Mouse (Mus musculus) thymus, adult 2 months (tissue): ENCODE measurements around the gene Slc25a4. TPM values are rescaled to one million over a fixed set of nuclear protein-coding genes. Genes with fewer than 3 reads are reported as not detected.

Experiments used
- DNase-seq: peaks from one replicate; pipeline ENCODE4 v3.0.0; 2021
- H3K27ac ChIP-seq: fragments of 200-500 bp; 2 replicates; pipeline ENCODE4 v1.5.1; 2012; ENCODE audit warnings: low read length, control low read depth; ENCODE audit not compliant: control insufficient read depth, insufficient read depth
- H3K27me3 ChIP-seq: fragments of 200-500 bp; 2 replicates; pipeline ENCODE4 v1.6.1; 2012; ENCODE audit warnings: mild to moderate bottlenecking, low read length, moderate library complexity, mixed read lengths; ENCODE audit not compliant: control insufficient read depth, insufficient read depth
- H3K36me3 ChIP-seq: fragments of 200-500 bp; 2 replicates; pipeline ENCODE4 v1.6.1; 2012; ENCODE audit warnings: mild to moderate bottlenecking, low read length, moderate library complexity; ENCODE audit not compliant: control insufficient read depth, insufficient read depth
- H3K4me1 ChIP-seq: fragments of 200-500 bp; replicated peaks from 2 replicates; pipeline ENCODE4 v1.6.1; 2012; ENCODE audit warnings: low read length; ENCODE audit not compliant: control insufficient read depth, insufficient read depth
- H3K4me3 ChIP-seq: fragments of 200-500 bp; 2 replicates; pipeline ENCODE4 v1.5.1; 2012; ENCODE audit warnings: mild to moderate bottlenecking, low read length, control low read depth, moderate library complexity; ENCODE audit not compliant: control insufficient read depth, insufficient read depth
- CTCF ChIP-seq: fragments of 200-500 bp; IDR thresholded peaks from 2 replicates; pipeline ENCODE4 v1.5.1; 2012; ENCODE audit warnings: mild to moderate bottlenecking, control low read depth, low read length, moderate library complexity, borderline replicate concordance; ENCODE audit not compliant: control insufficient read depth, poor library complexity, insufficient read depth; ENCODE audit errors: extremely low read depth
- POLR2A ChIP-seq: fragments of 200-500 bp; IDR thresholded peaks from 2 replicates; pipeline ENCODE4 v1.6.1; 2012; ENCODE audit warnings: mild to moderate bottlenecking, low read length, control low read depth, moderate library complexity; ENCODE audit not compliant: control insufficient read depth, poor library complexity, insufficient read depth; ENCODE audit errors: extremely low read depth
- WGBS: fragments of 180-500 bp; shearing (Covaris S2); methylation state at CpG from one replicate; pipeline ENCODE4 v1.1.7; 2018; 5-methylcytosine and 5-hydroxymethylcytosine counted together
- polyA plus RNA-seq: library from polyadenylated mRNA; depleted of rRNA; stranded (reverse); fragments of >200 nt; gene quantifications from 2 replicates; pipeline ENCODE4 v1.2.3, GENCODE M21; 2012

Slc25a4 gene
- polyA plus RNA-seq, 1 experiment: 569 TPM

DNA sequence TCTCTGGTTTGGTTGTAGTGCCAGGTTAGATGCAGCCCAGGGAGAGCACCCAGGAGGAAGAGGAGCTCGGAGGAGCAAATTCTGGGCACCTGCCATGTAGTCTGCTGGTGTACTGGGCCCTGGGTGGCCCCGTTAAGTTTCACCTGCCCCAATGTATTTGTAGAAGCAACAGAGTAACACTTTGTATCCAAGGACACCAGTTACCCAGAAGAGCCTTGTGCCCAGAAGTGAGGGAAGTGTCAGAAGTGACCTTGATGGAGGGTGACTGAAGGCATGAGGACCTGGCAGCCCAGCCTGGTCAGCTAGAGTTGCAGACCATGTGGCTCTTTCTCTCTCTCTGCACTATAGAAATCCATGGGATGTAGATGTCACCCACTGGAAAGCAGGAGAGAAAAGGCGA is 9.5 kb upstream of the Slc25a4 start:
- WGBS: 92% methylated on average over 3 of the region's 3 CpGs
- no peak for DNase-seq
- no peaks in the 10 kb centered on the region for H3K27me3 ChIP-seq

DNA sequence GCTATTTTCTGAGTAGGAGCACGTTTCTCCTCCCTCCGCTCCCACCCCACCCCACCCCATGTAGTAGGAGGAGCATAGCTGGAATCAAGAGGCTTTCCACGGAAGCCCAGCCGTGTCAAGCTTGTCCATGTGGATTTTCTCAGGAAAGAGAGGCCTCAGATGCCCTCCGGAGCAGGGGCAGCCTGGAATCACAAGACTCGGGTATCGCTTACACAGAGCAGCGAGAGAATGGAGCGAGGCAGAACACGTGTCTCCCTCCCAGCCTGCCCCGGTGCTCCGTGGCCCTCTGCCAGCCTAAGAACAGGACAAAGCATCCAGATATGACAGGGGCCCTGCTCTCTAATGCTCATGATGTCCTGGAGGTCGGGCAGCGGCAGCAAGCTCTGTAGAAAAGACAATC is 5.8 kb upstream of the Slc25a4 start:
- peaks cover under 1% of the 10 kb centered on the region; the same call in 1 of the 2 replicates for H3K4me1 ChIP-seq
- no peak for DNase-seq
- no peaks in the 10 kb centered on the region for H3K36me3 ChIP-seq
- H3K27ac ChIP-seq: no peak overlapping the region
- no peak overlapping the region for H3K4me3 ChIP-seq
- TF ChIP-seq CTCF (no peak), POLR2A (no peak)
- H3K27me3 ChIP-seq: no peaks in the 10 kb centered on the region
- WGBS: 6% methylated on average over 14 of the region's 14 CpGs

More for the DNA sequence above, 9.5 kb upstream of the Slc25a4 start:
- no peaks in the 10 kb centered on the region for H3K36me3 ChIP-seq
- H3K27ac ChIP-seq: no peak overlapping the region
- no peak overlapping the region for H3K4me3 ChIP-seq
- no peak for TF ChIP-seq POLR2A
- TF ChIP-seq CTCF: no peak
- H3K4me1 ChIP-seq: no peaks in the 10 kb centered on the region

DNA sequence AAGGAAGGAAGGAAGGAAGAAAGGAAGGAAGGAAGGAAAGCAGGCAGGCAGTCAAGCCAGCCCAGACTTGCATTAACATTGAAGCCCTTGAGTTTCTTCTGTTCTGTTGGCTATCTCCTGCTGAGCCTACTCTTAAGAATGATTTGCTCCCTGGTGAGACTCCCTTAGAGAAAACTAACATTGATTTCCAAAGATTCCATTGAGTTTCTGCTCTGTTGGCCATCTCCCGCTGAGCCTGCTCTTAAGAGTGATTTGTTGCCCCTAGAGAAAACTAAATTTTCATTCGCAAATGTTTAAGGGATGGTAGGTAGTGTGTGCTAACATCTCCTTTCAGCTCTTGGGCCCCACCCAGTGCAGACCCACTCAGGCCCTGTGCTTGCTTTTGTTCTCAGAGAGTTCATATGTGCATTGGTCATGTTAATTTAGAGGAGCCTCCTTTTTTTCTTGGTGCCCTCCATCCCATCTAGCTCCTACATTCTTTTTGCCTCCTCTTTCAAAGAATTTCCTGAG is 2.9 kb upstream of the Slc25a4 start:
- Histone ChIP-seq H3K4me3 (no peak overlapping the region), H3K36me3 (no peaks in the 10 kb centered on the region), H3K4me1 (peaks cover 12% of the 10 kb centered on the region), H3K27ac (no peak overlapping the region), H3K27me3 (no peaks in the 10 kb centered on the region)
- 96% methylated on average over 2 of the region's 2 CpGs for WGBS
- TF ChIP-seq POLR2A (no peak), CTCF (no peak)
- no peak for DNase-seq

DNA sequence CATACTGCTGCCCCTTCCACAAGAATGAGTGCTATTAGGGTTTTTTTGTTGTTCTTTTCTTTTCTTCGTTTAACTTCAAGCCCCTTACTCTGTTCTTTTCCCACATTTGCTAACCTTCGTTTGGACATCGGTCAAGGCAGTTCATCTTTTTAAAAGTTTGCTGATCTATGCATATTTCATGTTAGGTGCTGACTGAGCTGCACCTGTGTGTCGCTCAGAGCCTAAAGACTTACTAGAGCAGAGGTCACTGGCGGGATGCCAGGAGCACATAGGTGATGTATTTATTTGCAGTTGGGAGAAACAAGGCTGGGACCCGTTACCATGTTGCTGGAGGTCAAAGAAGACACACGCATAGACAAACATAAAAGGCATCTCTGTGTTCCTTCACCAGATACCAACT is 1.1 kb upstream of the Slc25a4 start:
- H3K27me3 ChIP-seq: no peaks in the 10 kb centered on the region
- H3K4me3 ChIP-seq: no peak overlapping the region
- no peak overlapping the region for H3K27ac ChIP-seq
- no peak for DNase-seq
- H3K4me1 ChIP-seq: peaks cover 14% of the 10 kb centered on the region
- no peak for TF ChIP-seq CTCF
- no peak for TF ChIP-seq POLR2A
- peaks cover 14% of the 10 kb centered on the region for H3K36me3 ChIP-seq
- 86% methylated on average over 7 of the region's 7 CpGs for WGBS

DNA sequence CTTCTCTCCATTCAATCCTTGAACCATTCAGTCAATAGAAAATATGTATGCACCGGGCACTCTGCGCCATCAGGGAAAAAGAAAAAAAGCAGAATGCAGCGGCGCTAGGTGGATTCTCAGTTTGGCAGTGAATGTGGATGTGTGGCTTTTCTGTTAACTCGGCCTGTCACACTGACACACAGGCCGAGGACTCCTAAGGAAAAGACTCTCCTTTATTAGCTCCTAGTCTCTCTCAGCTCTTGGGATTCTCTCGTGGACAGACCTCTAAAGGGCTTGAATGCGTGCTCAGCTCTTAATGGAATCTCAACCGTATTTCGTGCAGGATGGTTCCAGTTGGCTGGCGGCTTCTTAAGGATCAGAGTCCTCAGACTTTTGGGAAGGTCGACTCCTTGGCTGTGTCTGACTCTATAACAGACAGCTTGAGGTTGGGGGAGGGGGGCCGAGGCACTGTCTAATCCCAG is 557 bp upstream of the Slc25a4 start:
- Histone ChIP-seq H3K27me3 (no peaks in the 10 kb centered on the region), H3K27ac (no peak overlapping the region), H3K4me3 (no peak overlapping the region), H3K4me1 (peaks cover 14% of the 10 kb centered on the region), H3K36me3 (peaks cover 17% of the 10 kb centered on the region)
- no peak for DNase-seq
- 53% methylated on average over 13 of the region's 13 CpGs for WGBS
- no peak for TF ChIP-seq CTCF

DNA sequence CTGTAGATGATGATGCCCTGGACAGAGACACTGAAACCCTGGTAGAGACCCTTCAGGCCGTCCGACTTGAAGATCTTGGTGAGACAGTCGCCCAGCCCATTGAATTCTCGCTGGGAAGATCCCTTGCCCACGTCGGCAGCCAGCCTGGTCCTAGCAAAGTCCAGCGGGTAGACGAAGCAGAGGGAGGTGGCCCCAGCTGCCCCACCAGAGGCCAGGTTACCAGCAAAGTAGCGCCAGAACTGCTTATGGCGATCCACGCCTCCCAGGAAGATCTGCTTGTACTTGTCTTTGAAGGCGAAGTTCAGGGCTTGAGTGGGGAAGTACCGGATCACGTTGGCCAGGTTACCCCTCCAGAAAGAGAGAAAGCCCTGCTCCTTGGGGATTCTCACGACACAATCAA is 2.0 kb downstream of the Slc25a4 start:
- WGBS: 93% methylated on average over 15 of the region's 15 CpGs
- Histone ChIP-seq H3K4me3 (no peak overlapping the region), H3K27me3 (no peaks in the 10 kb centered on the region), H3K36me3 (peaks cover 19% of the 10 kb centered on the region), H3K27ac (no peak overlapping the region), H3K4me1 (peaks cover 14% of the 10 kb centered on the region)
- peak; percentile 2 for DNase-seq
- TF ChIP-seq CTCF: no peak
- TF ChIP-seq POLR2A: no peak

DNA sequence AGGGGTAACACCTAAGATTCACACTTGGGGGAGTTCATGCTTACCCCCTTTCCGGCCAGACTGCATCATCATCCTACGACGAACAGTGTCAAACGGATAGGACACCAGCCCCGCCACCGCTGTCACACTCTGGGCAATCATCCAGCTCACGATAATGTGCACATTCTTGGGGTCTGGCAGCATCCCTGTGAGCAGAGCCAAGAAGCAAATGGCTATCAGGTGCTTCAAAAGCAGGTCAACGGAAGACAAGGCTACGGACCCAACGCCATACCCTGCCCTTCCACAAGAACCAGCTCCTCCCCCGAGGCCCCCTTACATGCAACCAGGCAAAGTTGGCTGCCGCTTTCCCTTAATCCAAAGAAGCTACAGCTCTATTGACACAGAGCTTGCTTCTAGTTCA is 2.7 kb downstream of the Slc25a4 start:
- peaks cover 14% of the 10 kb centered on the region for H3K4me1 ChIP-seq
- TF ChIP-seq POLR2A: no peak
- no peak for TF ChIP-seq CTCF
- peaks cover 19% of the 10 kb centered on the region for H3K36me3 ChIP-seq
- H3K4me3 ChIP-seq: no peak overlapping the region
- no peak overlapping the region for H3K27ac ChIP-seq
- WGBS: 96% methylated on average over 12 of the region's 12 CpGs
- no peak for DNase-seq
- H3K27me3 ChIP-seq: no peaks in the 10 kb centered on the region
